Mouse (Mus musculus) large intestine, adult 2 months (tissue): ENCODE results near the gene Lgi4. TPM values are rescaled to one million over a fixed set of nuclear protein-coding genes. Genes with fewer than 3 reads are reported as not detected.
A peak's percentile ranks its signal among the peaks of the same experiment; 100 is the strongest.

Source experiments
- DNase-seq: peaks from one replicate; pipeline ENCODE4 v3.0.0-alpha.2; 2012; ENCODE audit warnings: low read depth, low spot score
- WGBS: fragments of 180-500 bp; shearing (Covaris S2); methylation state at CpG from one replicate; pipeline ENCODE4 v1.1.7; 2018; 5-methylcytosine and 5-hydroxymethylcytosine counted together
- polyA plus RNA-seq: library from polyadenylated mRNA; depleted of rRNA; stranded (reverse); fragments of >200 nt; gene quantifications from 2 replicates; pipeline ENCODE4 v1.2.3, GENCODE M21; 2012

The Lgi4 gene
- polyA plus RNA-seq, 1 experiment, result 2.9 TPM

GRCm38 (mm10) chr7:31097583-31098248 is 38.6 kb downstream of the Lgi4 start:
- 45% methylated on average over 20 of the region's 20 CpGs for WGBS
- DNase-seq, result peak; percentile 64

DNA sequence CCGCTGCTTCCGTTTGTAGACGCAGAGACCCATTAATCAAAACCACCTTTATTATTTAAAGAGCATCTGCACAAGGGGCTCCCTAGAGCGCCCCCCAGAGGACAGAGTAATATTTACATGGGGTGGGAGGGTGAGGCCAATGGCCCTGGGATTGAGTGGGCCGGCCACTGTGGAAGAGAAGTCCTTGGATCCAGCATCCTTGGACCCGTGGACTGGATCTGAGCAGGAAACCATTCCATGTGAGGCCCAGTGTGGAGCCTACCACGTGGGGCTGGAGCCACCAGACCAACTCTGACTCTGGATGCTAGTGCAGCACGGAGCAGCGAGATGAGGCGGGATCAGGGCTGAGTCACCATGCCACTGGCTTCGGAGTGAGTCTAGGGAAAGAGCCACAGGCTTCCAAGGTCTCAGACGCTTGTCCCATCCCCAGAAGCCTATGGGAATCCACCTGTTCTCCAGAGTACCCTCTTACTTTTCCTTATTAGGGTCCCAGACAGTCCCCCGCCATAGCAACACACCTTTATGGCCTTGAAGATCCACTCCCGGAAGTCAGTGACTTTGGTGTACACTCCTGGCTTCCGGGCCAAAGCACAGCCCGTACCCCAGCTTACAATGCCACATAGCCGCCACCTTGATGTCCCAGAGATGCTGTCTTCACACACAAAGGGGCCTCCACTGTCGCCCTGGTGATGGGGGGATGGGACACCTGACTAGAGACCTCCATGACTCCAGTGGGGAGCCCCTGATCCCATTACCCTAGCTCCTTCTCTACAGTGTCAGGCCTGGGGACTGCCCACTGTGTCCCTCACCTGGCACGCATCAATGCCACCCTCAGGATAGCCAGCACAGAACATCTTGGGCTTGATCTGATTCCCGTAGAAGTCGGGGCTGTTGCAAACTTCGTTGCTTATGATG is 39.8 kb downstream of the Lgi4 start:
- DNase-seq, result no peak

GRCm38 (mm10) chr7:31099612-31099982 is 40.5 kb downstream of the Lgi4 start:
- DNase-seq, result no peak
- 88% methylated on average over 6 of the region's 6 CpGs for WGBS

More for the DNA sequence above, 39.8 kb downstream of the Lgi4 start:
- WGBS, result 72% methylated on average over 22 of the region's 22 CpGs

GRCm38 (mm10) chr7:31100786-31101185 is 41.6 kb downstream of the Lgi4 start:
- no peak for DNase-seq
- 51% methylated on average over 14 of the region's 14 CpGs for WGBS

DNA sequence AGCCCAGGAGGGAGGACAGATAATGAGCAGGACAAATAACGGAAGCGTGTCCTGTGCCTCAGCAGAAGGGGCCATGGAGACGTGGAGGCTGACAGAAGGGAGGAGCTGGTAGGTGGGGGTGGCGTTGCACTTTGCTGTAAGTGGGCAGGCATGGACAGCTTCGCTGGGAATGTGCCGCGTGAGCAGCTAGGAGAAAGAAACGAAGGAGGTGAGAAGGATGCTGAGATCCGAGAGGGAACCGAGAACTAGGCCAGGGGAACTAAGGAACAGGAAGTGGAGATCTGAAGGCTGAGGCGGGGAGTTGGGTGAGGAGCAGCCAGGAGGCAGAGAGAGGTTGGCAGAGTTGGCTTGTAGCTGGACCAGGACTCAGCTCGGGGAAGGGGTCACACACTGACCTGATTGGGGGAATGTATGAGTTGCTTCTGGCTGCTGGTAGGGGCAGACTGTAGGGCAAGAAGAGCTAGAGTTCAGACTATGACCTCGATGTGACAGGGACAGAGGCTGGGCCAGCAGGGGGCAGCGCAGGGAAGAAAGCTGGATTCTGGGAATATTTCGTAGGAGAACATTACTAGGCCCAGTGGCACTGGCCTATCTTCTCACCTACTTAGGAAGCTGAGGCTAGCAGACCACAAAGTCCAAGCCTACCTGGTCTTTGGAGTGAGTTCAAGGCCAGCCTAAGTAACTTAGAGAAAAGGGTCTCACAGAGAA is 46.1 kb downstream of the Lgi4 start:
- WGBS, result 64% methylated on average over 15 of the region's 15 CpGs
- no peak for DNase-seq

DNA sequence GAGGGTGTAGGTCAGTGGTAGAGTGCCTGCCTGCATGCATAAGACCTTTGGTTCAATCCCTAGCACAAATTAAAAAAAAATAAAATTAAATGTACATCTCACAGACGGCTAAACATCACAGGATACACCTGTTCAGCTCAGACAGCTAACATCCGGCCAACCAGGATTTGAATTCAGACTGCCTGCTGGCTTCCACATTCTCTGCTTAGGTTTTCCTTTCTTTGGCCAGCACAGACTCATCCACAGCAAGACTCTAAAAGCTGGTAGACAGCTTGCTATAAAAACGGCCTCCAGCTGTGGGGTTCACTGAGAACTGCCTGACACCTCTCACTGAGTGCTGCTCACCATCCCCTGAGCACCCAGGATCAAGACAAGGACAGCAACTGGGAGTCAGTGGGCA is 47.0 kb downstream of the Lgi4 start:
- no peak for DNase-seq
- WGBS, result 57% methylated on average over 3 of the region's 3 CpGs

DNA sequence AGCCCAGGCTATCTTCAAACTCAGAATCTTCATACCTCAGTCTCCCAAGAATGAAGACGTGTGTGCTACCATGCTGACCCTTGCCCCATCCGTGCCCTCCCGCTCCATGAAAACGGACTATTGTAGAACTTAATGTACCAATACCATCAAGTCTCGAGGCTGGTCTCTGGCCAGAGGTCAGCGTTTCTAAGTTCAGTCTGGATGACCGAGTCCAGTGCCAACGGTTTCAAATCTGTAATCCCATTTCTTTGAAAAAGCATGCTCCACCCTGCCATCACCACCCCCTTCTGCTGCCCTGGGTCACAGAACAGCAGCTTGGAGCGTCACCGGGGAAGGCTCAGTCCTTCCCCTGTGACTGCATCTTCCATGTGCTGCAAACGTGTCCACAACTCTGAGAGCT is 48.6 kb downstream of the Lgi4 start:
- DNase-seq, result no peak
- 88% methylated on average over 11 of the region's 11 CpGs for WGBS

DNA sequence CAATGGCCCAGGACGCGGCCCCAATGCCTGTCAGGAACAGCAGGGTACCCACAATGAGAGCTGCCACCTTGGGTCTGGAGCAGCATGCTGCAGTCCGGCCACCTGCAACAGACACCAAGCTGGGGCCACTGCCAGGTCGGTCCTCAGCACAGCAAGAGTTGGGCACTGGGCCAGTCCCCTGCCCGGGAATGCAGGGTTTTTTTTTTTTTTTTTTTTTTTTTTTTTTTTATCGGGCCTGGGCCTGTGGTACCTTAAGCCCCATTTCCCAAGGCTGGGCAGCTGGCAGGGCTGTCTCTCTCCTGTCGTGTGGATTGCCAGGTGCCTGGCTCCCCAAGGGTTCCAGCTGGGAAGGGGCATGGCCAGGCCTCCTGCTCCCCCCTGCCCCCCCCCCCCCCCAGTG is 49.9 kb downstream of the Lgi4 start:
- no peak for DNase-seq
- 28% methylated on average over 7 of the region's 7 CpGs for WGBS

DNA sequence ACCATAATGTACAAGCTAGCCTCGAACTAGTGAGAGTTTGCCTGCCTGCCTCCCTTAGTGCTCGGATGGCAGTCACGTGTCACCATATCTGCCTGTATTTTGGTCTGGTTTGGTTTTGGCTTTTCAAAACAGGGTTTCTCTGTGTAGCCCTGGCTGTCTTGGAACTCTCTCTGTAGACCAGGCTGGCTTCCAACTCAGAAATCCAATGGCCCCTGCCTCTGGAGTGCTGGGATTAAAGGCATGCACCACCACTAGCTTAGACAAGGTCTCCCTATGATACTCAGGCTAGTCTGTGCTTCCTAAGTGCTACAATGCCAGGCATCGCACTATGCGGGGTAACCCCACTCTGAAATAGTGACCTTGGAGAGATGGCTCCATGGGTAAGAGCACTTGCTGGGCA is 50.7 kb downstream of the Lgi4 start:
- DNase-seq, result no peak
- WGBS, result 82% methylated on average over 5 of the region's 5 CpGs

- WGBS, result 71% methylated on average over 15 of the region's 15 CpGs
- DNase-seq, result no peak
Measured at GRCm38 (mm10) chr7:31110861-31111385, 51.8 kb downstream of the Lgi4 start.

GRCm38 (mm10) chr7:31112036-31112435 is 52.9 kb downstream of the Lgi4 start:
- DNase-seq, result no peak
- WGBS, result 52% methylated on average over 4 of the region's 4 CpGs

DNA sequence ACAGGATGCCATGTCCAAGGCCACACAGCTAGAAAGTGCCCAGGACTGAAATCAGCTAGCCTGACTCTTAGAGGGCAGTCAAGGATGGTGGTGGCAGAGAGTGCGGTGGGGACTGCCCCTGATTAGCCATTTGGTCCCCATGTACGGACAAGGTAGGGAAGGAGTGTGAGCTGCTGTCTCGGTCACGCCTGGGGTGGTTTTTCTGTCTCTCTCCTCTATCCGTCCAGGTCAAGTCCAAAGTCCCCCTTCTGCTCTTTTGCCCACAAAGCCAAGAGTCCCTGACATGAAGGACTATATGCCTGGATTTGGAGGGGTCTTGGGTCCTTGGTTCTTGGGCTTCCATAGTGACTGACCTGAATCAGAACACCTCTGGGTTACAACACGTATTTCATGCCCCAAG is 54.7 kb downstream of the Lgi4 start:
- no peak for DNase-seq
- WGBS, result 80% methylated on average over 6 of the region's 6 CpGs

- WGBS, result 39% methylated on average over 10 of the region's 10 CpGs
- no peak for DNase-seq
Measured at GRCm38 (mm10) chr7:31114646-31115045, 55.5 kb downstream of the Lgi4 start.

DNA sequence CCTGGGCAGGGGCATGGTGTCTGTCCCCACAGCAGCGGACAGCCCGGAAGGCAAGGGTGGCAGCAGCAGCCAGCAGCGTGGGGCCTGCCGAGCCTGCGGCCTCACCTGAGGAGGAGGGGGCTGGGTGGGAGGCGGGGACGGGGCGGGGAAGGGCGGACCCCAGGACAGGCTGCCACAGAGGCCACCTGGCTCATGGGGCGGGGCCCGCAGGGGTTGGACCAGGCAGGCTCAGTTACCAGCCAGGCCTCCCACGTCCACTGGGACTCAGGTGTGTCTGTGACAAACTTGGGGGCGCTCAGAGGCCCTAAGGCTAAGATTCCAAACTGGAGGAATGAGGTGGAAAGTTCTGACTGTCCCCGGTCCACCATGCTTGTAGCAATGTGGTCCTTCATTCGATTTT is 56.0 kb downstream of the Lgi4 start, which contains the start of gene Hpn:
TSS of gene Hpn (minus strand) at position 109 of the 400 bp plus-strand sequence.
- 24% methylated on average over 15 of the region's 15 CpGs for whole genome bisulfite sequencing
- DNase-seq, result no peak

DNA sequence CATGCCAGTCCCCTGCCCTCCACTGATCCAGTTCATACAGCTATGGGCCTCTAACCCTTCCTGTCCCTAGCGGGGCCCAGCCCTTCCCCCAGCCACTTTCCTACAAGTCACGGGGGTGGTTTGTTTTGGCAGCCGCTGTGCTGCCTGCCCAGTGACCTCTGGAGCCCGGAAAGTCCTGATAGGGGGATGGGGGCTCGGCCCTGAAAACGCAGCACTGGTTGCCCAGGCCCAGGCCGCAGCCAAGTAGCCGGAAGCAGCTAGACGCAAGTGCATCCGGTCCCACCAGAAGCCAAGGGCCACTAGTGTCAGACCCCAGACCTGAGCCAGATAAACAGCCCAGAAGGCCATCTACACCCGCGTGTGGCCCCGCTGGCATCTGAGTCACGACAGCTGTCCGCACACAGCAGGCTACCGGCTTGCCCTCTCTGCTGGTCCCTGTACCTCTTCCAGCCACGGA is 56.5 kb downstream of the Lgi4 start:
- DNase-seq, result no peak
- 53% methylated on average over 17 of the region's 17 CpGs for WGBS

- 71% methylated on average over 16 of the region's 16 CpGs for WGBS
Measured at GRCm38 (mm10) chr7:31116721-31117145, 57.6 kb downstream of the Lgi4 start.

DNA sequence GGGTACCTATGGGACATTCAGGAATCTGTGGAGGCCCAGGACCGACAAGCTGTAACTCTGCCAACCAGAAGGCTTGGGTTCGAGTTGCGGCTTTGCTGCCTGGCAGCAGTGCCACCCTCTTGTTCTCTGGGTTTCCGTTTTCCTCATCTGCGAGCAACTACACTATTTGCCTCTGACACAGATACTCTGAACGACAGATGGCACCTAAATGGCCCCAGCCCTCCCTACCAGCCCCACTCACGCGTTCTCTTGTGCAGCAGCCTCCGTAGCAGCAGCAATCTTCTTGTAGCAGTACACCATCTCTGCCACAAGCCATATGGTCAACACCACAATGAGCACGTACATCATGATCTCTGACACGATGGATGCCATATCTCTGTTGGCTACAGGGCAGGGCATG is 58.3 kb downstream of the Lgi4 start:
- DNase-seq, result no peak
- WGBS, result 91% methylated on average over 11 of the region's 11 CpGs

More at GRCm38 (mm10) chr7:31116721-31117145, 57.6 kb downstream of the Lgi4 start:
- no peak for DNase-seq

GRCm38 (mm10) chr7:31118486-31118885 is 59.3 kb downstream of the Lgi4 start:
- WGBS, result 72% methylated on average over 7 of the region's 7 CpGs
- DNase-seq, result no peak

DNA sequence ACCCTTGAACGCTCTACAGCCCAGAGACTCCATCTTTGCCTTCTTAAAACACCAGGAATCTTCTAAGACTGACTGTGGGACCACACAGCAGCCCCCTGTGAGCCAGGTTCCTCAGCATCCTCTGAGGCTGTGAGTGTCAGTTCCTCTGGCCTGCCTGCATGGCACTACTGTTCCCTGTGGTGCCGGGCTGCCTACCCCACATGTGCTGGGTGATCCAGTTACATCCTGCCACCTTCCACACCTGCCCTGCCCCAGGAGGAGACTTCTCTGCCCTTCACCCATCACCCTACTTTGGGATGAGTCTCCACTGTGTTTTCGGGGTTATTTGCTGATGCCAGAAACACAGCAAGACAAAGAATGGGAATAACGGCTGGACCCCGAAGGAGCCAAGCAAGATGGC is 60.4 kb downstream of the Lgi4 start:
- 89% methylated on average over 5 of the region's 5 CpGs for WGBS

More for the DNA sequence above, 60.4 kb downstream of the Lgi4 start:
- no peak for DNase-seq
